Mouse (Mus musculus) heart, postnatal 0 days (tissue): ENCODE results near the gene C3.

ENCODE experiments used
- CTCF ChIP-seq: IDR thresholded peaks from 2 replicates; pipeline ENCODE4 v1.5.1; 2016; ENCODE audit warnings: antibody characterized with exemption, control low read depth, low read depth
- EP300 ChIP-seq: IDR thresholded peaks from 2 replicates; pipeline ENCODE4 v1.6.1; 2016; ENCODE audit warnings: antibody characterized with exemption, low read depth

- TF ChIP-seq EP300 (no peak), CTCF (no peak)
Observed at GRCm38 (mm10) chr17:57195326-57196010, 32.5 kb downstream of the C3 start.
